Mouse (Mus musculus) thymus, postnatal 25 days (tissue): ENCODE results near the gene Fam83c.

Experiments
- DNase-seq: peaks from one replicate; pipeline ENCODE4 v3.0.0; 2022

The Fam83c gene

DNA sequence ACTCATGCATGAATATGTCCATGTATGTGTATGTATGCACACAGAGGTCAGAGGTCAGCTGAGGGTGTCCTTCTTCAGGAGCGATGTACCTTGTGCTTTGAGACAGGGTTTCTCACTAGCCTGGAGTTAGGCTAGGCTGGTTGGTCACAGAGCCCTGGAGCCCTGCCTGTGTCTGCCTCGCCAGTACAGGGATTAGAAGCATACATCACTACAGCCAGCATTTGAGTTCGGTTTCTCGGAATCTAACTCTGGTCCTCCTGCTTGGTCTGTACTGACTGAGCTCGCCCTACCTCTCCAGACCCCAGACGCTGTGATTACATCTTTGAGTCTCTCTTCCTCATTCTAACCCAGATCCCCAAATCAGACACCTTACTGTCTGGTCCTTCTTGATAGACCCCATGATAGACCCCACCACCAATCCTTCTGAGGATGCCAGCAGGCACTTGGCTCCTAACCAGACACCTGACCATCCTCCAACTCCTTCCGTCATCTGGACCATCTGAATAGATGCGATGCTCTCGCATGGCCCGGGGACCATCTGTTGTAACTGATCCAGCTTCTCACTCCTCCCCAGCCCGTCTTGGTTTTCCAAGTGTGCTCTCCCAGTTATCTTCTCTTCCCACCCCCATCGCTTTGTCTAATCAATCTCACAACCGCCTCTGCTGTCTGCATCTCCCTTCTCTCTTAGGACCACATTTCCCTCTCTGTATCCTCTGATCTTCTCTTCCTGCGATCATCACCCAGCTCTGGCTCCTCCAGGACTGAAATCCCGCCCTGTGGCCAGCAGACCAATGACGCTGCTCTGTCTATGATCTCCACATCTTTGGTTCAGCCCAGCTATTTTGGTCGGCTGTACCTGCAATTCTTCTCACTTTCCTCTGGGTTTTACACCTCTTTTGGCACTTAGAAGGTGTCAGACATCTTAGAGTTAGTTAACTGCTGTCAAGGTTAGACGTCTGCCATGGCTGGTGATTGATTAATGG is 46.4 kb downstream of the Fam83c start:
- DNase-seq: no peak

DNA sequence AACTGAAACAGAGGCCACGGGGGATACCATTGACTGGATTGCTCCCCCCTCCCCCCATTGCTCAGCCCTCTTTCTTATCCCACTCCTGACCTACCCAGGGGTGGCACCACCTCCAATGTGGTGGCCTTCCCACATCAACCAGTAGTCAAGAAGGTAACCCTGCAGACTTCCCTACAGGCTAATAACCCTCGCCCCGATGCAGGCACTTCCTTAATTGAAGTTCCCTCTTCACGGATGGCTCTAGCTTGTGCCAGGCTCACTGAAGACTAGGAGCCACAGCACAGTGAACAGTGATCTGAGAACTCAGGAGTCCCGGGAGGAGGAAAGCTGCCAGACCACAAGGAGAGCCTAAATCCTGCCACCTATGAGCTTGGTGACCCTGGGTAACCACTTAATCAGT is 47.7 kb downstream of the Fam83c start:
- no peak for DNase-seq

DNA sequence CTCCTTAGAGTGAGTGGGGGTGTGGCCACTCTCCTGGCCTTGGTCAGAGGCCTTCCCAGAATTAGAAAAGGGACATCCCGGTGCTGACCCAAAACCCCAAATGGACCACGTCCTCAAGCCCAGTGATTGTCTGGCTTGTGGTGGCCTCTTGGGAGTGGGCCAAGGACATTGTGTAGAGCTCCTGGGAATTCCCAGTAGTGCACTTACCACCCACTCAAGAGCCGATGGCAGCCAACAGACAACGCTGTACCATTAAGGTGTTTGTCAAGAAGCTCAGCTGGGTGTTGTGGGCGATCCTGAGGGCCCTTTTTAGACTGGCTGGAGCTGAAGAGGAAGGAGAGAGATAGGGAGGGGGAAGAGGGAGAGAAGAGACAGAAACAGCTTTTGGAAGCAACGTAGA is 50.1 kb downstream of the Fam83c start:
- no peak for DNase-seq

DNA sequence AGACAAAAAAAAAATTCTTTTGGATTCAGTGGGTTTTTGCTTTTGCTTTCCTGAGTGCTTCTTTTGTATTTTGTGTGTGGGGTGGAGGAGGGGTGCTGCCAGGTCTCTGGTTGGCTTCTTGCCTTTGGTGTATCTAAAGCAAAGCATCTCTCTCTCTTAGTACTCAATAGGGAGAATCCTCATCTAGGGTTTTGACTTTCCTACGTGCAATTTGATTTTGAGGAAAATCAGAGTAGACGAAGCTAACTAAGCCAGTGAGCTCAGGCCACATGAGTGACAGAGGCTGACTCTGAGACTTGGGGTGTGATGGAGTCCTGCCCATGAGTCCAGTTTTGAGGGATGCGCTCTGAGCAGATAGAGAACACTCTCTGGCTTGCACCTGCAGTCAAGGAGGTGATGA is 55.1 kb downstream of the Fam83c start:
- no peak for DNase-seq

GRCm38 (mm10) chr2:155779066-155779465 is 55.6 kb downstream of the Fam83c start:
- no peak for DNase-seq

DNA sequence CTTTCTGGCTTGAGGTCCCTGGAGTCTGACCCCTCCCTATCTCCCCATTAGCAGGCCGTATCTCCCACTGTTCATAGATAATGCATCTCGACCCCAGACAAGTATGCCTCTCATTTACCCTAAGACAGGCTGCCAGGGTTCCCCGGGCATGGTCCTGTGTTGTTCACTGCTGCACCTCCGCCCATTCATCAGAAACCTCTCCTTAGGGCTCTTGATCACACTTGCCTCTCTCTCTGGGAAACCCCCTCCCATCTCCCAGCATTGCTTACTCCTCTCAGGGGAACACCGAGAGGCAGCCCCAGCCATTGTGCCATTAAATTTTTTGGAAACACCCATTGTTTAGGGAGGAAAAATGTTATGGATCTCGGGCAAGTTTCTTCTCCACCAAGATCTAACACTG is 56.6 kb downstream of the Fam83c start:
- no peak for DNase-seq

GRCm38 (mm10) chr2:155777688-155777985 is 57.0 kb downstream of the Fam83c start:
- DNase-seq: no peak
